Mouse (Mus musculus): Measurements from ENCODE around the gene Fip1l1.

- no peak for TF ChIP-seq CTCF (IDR thresholded peaks at IDR 0.05; ENCODE audit: control insufficient read depth, insufficient read depth, low read length)
- TF ChIP-seq POLR2A (IDR thresholded peaks at IDR 0.05; ENCODE audit: borderline replicate concordance, control insufficient read depth, low read depth, low read length), result no peak
Observed at GRCm38 (mm10) chr5:74610511-74610910, 75.3 kb downstream of the Fip1l1 start.

Data from bone marrow, adult 2 months (tissue).